8 mouse cellular contexts compared by ENCODE assay signal in the genomic region with DNA sequence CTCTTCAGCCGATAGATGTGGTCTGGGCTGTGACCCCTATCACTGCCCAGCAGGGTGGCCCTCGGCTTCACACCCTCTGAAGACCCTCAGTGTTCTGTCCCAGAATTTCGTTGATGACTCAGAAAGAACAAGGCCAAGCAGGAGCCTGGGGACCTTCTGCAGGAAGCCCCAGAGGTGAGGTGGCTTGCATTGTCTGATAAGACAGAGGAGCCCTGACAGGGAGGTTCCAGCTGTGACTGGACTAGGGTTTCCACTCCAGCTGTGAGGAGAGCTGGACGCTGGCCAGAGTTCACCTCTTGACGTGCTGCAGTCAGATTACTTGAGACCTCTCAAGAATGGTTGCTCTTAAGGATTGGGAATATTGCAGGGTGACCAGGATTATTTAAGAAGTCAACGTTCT. TPM values are rescaled to one million over a fixed set of nuclear protein-coding genes. Genes with fewer than 3 reads are reported as not detected.
DNase-seq lines count a peak whose midpoint lies in the region; ATAC-seq lines count a peak whose summit lies in the region.

No protein-coding gene starts in this region.

- peak overlapping the region; percentile 88 for H3K4me2 ChIP-seq in kidney, embryonic 14.5 days (replicated peaks; ENCODE audit: low read depth, low read length)
- peak overlapping the region; percentile 68 for H3K4me2 ChIP-seq in forebrain, embryonic 14.5 days (ENCODE audit: low read length)
- H3K4me2 ChIP-seq in limb, embryonic 11.5 days (ENCODE audit: low read depth, severe bottlenecking), result peak overlapping the region; percentile 81

- peaks cover 29% of the 10 kb centered on the region for H3K36me3 ChIP-seq in kidney, embryonic 14.5 days (ENCODE audit: control insufficient read depth, insufficient read depth, low read length)
- peaks cover 22% of the 10 kb centered on the region for H3K36me3 ChIP-seq in forebrain, embryonic 14.5 days (ENCODE audit: control insufficient read depth, insufficient read depth, low read length)
- H3K36me3 ChIP-seq in limb, embryonic 11.5 days (ENCODE audit: control insufficient read depth, insufficient read depth, low read length), result peaks cover 19% of the 10 kb centered on the region
- peaks cover 46% of the 10 kb centered on the region for H3K36me3 ChIP-seq in midbrain, embryonic 10.5 days

- no peaks in the 10 kb centered on the region for H3K27me3 ChIP-seq in kidney, embryonic 14.5 days (ENCODE audit: control insufficient read depth, insufficient read depth, low read length)
- no peaks in the 10 kb centered on the region for H3K27me3 ChIP-seq in forebrain, embryonic 14.5 days (replicated peaks; ENCODE audit: control insufficient read depth, insufficient read depth, low read length)
- no peaks in the 10 kb centered on the region for H3K27me3 ChIP-seq in limb, embryonic 11.5 days (ENCODE audit: control insufficient read depth, insufficient read depth, low read length)
- H3K27me3 ChIP-seq in midbrain, embryonic 10.5 days (ENCODE audit: low read depth, poor library complexity, severe bottlenecking), result no peaks in the 10 kb centered on the region

- H3K9ac ChIP-seq in kidney, embryonic 14.5 days (ENCODE audit: low read depth, low read length), result peak overlapping the region; percentile 95
- peak overlapping the region; percentile 90 for H3K9ac ChIP-seq in forebrain, embryonic 14.5 days (ENCODE audit: low read length)
- peak overlapping the region; percentile 94 for H3K9ac ChIP-seq in limb, embryonic 11.5 days (ENCODE audit: low read length)

- no peaks in the 10 kb centered on the region for H3K9me3 ChIP-seq in kidney, embryonic 14.5 days (ENCODE audit: control insufficient read depth, low read length)
- no peaks in the 10 kb centered on the region for H3K9me3 ChIP-seq in forebrain, embryonic 14.5 days (replicated peaks; ENCODE audit: control insufficient read depth, low read length)
- no peaks in the 10 kb centered on the region for H3K9me3 ChIP-seq in limb, embryonic 11.5 days (ENCODE audit: control insufficient read depth, low read length)
- no peaks in the 10 kb centered on the region for H3K9me3 ChIP-seq in midbrain, embryonic 10.5 days (replicated peaks)

- ATAC-seq in kidney, embryonic 14.5 days (ENCODE audit: low FRiP score, low TSS enrichment), result no peak
- ATAC-seq in forebrain, embryonic 14.5 days, result no peak
- no peak for ATAC-seq in limb, embryonic 11.5 days (ENCODE audit: insufficient number of reproducible peaks, low FRiP score, low TSS enrichment, low read depth)

- peaks cover 32% of the 10 kb centered on the region for H3K4me1 ChIP-seq in kidney, embryonic 14.5 days (ENCODE audit: control insufficient read depth, insufficient read depth, low read length)
- H3K4me1 ChIP-seq in forebrain, embryonic 14.5 days (ENCODE audit: control insufficient read depth, insufficient read depth, low read length), result peaks cover 38% of the 10 kb centered on the region
- H3K4me1 ChIP-seq in limb, embryonic 11.5 days (ENCODE audit: control insufficient read depth, insufficient read depth, low read length), result peaks cover 18% of the 10 kb centered on the region
- H3K4me1 ChIP-seq in midbrain, embryonic 10.5 days, result peaks cover 53% of the 10 kb centered on the region

- 4% methylated on average over 6 of the region's 6 CpGs for WGBS in kidney, embryonic 14.5 days
- WGBS in forebrain, embryonic 14.5 days, result 9% methylated on average over 6 of the region's 6 CpGs
- 16% methylated on average over 6 of the region's 6 CpGs for WGBS in limb, embryonic 11.5 days
- WGBS in midbrain, embryonic 10.5 days, result 19% methylated on average over 6 of the region's 6 CpGs

- H3K4me3 ChIP-seq in kidney, embryonic 14.5 days (ENCODE audit: low read length), result peak overlapping the region; percentile 95
- H3K4me3 ChIP-seq in forebrain, embryonic 14.5 days (ENCODE audit: low read depth, low read length), result peak overlapping the region; percentile 81
- peak overlapping the region; percentile 91 for H3K4me3 ChIP-seq in limb, embryonic 11.5 days (ENCODE audit: low read depth, low read length)
- H3K4me3 ChIP-seq in midbrain, embryonic 10.5 days, result peak overlapping the region; percentile 83

- DNase-seq in kidney, adult 18-20 months, result no peak
- peak; percentile 8 for DNase-seq in forebrain, embryonic 14.5 days (ENCODE audit: low spot score)
- DNase-seq in limb, embryonic 11.5 days (ENCODE audit: low spot score), result no peak
- peak; percentile 37 for DNase-seq in midbrain, embryonic 10.5 days (ENCODE audit: low spot score)
- no peak for DNase-seq in Muller cell, postnatal 12 days (ENCODE audit: inconsistent ontology term)
- no peak for DNase-seq in ovary, postnatal 36 days (ENCODE audit: low spot score)
- no peak for DNase-seq in adrenal gland, postnatal 25 days

- H3K27ac ChIP-seq in kidney, embryonic 14.5 days (ENCODE audit: low read depth, low read length), result no peak overlapping the region
- H3K27ac ChIP-seq in forebrain, embryonic 14.5 days (ENCODE audit: low read depth, low read length), result no peak overlapping the region
- H3K27ac ChIP-seq in limb, embryonic 11.5 days (replicated peaks; ENCODE audit: low read depth, low read length), result no peak overlapping the region
- peak overlapping the region; percentile 97 for H3K27ac ChIP-seq in midbrain, embryonic 10.5 days (replicated peaks)

RNA-seq across cellular contexts. Expression of a gene that starts 1.2 kb away (rescaled TPM):
- polyA plus RNA-seq in kidney, embryonic 14.5 days (2014; fragmentation: Nextera tagmentation; extraction: Ambion mirVana), result 377 and 517 TPM in 2 replicates
- polyA plus RNA-seq in forebrain, embryonic 14.5 days (2014; fragmentation: Nextera tagmentation; extraction: Ambion mirVana), result 225 and 288 TPM in 2 replicates
- 569 and 606 TPM in 2 replicates for polyA plus RNA-seq in limb, embryonic 11.5 days (2014; fragmentation: Nextera tagmentation; extraction: Ambion mirVana)
- polyA plus RNA-seq in midbrain, embryonic 10.5 days (2016; fragmentation: Nextera tagmentation; extraction: Ambion mirVana), result 543 and 572 TPM in 2 replicates
- total RNA-seq in adrenal gland, postnatal 25 days (2021), result 33.5 and 39.5 TPM in 2 replicates

RNA-seq across cellular contexts. Expression of a gene that starts 3.3 kb away (rescaled TPM):
- polyA plus RNA-seq in kidney, embryonic 14.5 days (2014; fragmentation: Nextera tagmentation; extraction: Ambion mirVana), result 98.5 and 124 TPM in 2 replicates
- 72.1 and 93.8 TPM in 2 replicates for polyA plus RNA-seq in forebrain, embryonic 14.5 days (2014; fragmentation: Nextera tagmentation; extraction: Ambion mirVana)
- polyA plus RNA-seq in limb, embryonic 11.5 days (2014; fragmentation: Nextera tagmentation; extraction: Ambion mirVana), result 61.6 and 66.5 TPM in 2 replicates
- polyA plus RNA-seq in midbrain, embryonic 10.5 days (2016; fragmentation: Nextera tagmentation; extraction: Ambion mirVana), result 63.1 and 64.3 TPM in 2 replicates
- 67.9 and 77.7 TPM in 2 replicates for total RNA-seq in adrenal gland, postnatal 25 days (2021)

RNA-seq across cellular contexts. Expression of a gene that starts 36.4 kb away (rescaled TPM):
- polyA plus RNA-seq in kidney, embryonic 14.5 days (2014; fragmentation: Nextera tagmentation; extraction: Ambion mirVana), result 39.8 and 41.1 TPM in 2 replicates
- 21.8 and 22.1 TPM in 2 replicates for polyA plus RNA-seq in forebrain, embryonic 14.5 days (2014; fragmentation: Nextera tagmentation; extraction: Ambion mirVana)
- 15.5 and 15.7 TPM in 2 replicates for polyA plus RNA-seq in limb, embryonic 11.5 days (2014; fragmentation: Nextera tagmentation; extraction: Ambion mirVana)
- 18.0 and 23.7 TPM in 2 replicates for polyA plus RNA-seq in midbrain, embryonic 10.5 days (2016; fragmentation: Nextera tagmentation; extraction: Ambion mirVana)
- 62.2 and 79.5 TPM in 2 replicates for total RNA-seq in adrenal gland, postnatal 25 days (2021)

Comparison
In these comparisons a context has a peak if more than half of its experiments do, and no peak if none do; other contexts are left out.
1. DNase-seq: peak in forebrain, embryonic 14.5 days (single experiment) and midbrain, embryonic 10.5 days (single experiment); none in kidney, adult 18-20 months (single experiment), limb, embryonic 11.5 days (single experiment), Muller cell, postnatal 12 days (single experiment), ovary, postnatal 36 days (single experiment) and adrenal gland, postnatal 25 days (single experiment).
2. Peak in every context shown above with its lines, with median percentiles within 50 percentile points of each other: H3K4me2 ChIP-seq, H3K4me3 ChIP-seq and H3K9ac ChIP-seq.